Mouse (Mus musculus) forebrain, embryonic 11.5 days (tissue): ENCODE data around the gene Best2. TPM values are rescaled to one million over a fixed set of nuclear protein-coding genes. Genes with fewer than 3 reads are reported as not detected.

Experiments
- ATAC-seq: fragments of 200-750 bp; cut with Nextera tagmentation; replicated peaks from 2 replicates; pipeline ENCODE4 v1.8.0; 2017; ENCODE audit warnings: moderate TSS enrichment; ENCODE audit not compliant: low FRiP score
- DNase-seq: peaks from one replicate; pipeline ENCODE4 v3.0.0-alpha.2; 2017; ENCODE audit warnings: low spot score
- H3K27ac ChIP-seq: fragments of 300-500 bp; sonication (generic); 2 replicates; pipeline ENCODE4 v1.5.1; 2014; ENCODE audit warnings: low read depth, low read length
- H3K27me3 ChIP-seq: fragments of 300-500 bp; sonication (generic); 2 replicates; pipeline ENCODE4 v1.6.1; 2014; ENCODE audit warnings: mild to moderate bottlenecking, low read length, mixed read lengths; ENCODE audit not compliant: control insufficient read depth, insufficient read depth
- H3K36me3 ChIP-seq: fragments of 300-500 bp; sonication (generic); 2 replicates; pipeline ENCODE4 v1.6.1; 2014; ENCODE audit warnings: mild to moderate bottlenecking, low read length, moderate library complexity, mixed read lengths; ENCODE audit not compliant: control insufficient read depth, insufficient read depth
- H3K4me1 ChIP-seq: fragments of 300-500 bp; sonication (generic); replicated peaks from 2 replicates; pipeline ENCODE4 v1.6.1; 2014; ENCODE audit warnings: low read length, mixed read lengths; ENCODE audit not compliant: control insufficient read depth, insufficient read depth
- H3K4me2 ChIP-seq: fragments of 300-500 bp; sonication (generic); 2 replicates; pipeline ENCODE4 v1.6.1; 2014; ENCODE audit warnings: low read depth, mild to moderate bottlenecking, low read length, moderate library complexity, mixed read lengths; ENCODE audit not compliant: severe bottlenecking
- H3K4me3 ChIP-seq: fragments of 300-500 bp; sonication (generic); 2 replicates; pipeline ENCODE4 v1.5.1; 2014; ENCODE audit warnings: low read depth, low read length
- H3K9ac ChIP-seq: fragments of 300-500 bp; sonication (generic); 2 replicates; pipeline ENCODE4 v1.6.1; 2014; ENCODE audit warnings: low read length
- H3K9me3 ChIP-seq: fragments of 300-500 bp; sonication (generic); 2 replicates; pipeline ENCODE4 v1.6.1; 2016; ENCODE audit warnings: low read length, mixed read lengths; ENCODE audit not compliant: control insufficient read depth
- WGBS: fragments of 180-500 bp; shearing (Covaris S2); extraction: QIAGEN DNeasy Blood & Tissue Kit; methylation state at CpG from one replicate; pipeline ENCODE4 v1.1.7; 2014; 5-methylcytosine and 5-hydroxymethylcytosine counted together
- polyA plus RNA-seq: library from polyadenylated mRNA; unstranded; fragments of >200 nt; fragmentation: Nextera tagmentation; extraction: Ambion mirVana; gene quantifications from 2 replicates; pipeline ENCODE4 v1.2.1, GENCODE M21; 2014

The Best2 gene
- polyA plus RNA-seq, 1 experiment from 2014 or later: not detected

- Histone ChIP-seq H3K27ac (peak overlapping the region; percentile 64), H3K4me2 (peak overlapping the region; percentile 91), H3K36me3 (peaks cover 4% of the 10 kb centered on the region; the same call in 1 of the 2 replicates), H3K9me3 (no peaks in the 10 kb centered on the region), H3K4me1 (0 out of 2 replicates have a peak, but pooled peaks cover 7% of the 10 kb centered on the region), H3K27me3 (no peaks in the 10 kb centered on the region), H3K9ac (peak overlapping the region; percentile 93), H3K4me3 (peak overlapping the region; percentile 80)
- no peak for DNase-seq
- ATAC-seq: peak; percentile 34
- 0% methylated on average over 9 of the region's 9 CpGs for WGBS
Observed at GRCm38 (mm10) chr8:85036381-85036717, 22.0 kb upstream of the Best2 start.

- ATAC-seq: 0 out of 2 replicates have a peak, but pooled peaks have one; percentile 0
- H3K4me2 ChIP-seq: peak overlapping the region; percentile 91
- peaks cover 4% of the 10 kb centered on the region; the same call in 1 of the 2 replicates for H3K36me3 ChIP-seq
- no peak for DNase-seq
- peak overlapping the region; percentile 80 for H3K4me3 ChIP-seq
- H3K27ac ChIP-seq: peak overlapping the region; percentile 64
- H3K9me3 ChIP-seq: no peaks in the 10 kb centered on the region
- 2% methylated on average over 15 of the region's 15 CpGs for WGBS
- H3K27me3 ChIP-seq: no peaks in the 10 kb centered on the region
- 0 out of 2 replicates have a peak, but pooled peaks cover 7% of the 10 kb centered on the region for H3K4me1 ChIP-seq
- H3K9ac ChIP-seq: peak overlapping the region; percentile 93
Observed at GRCm38 (mm10) chr8:85035728-85036310, 21.5 kb upstream of the Best2 start.

- H3K4me3 ChIP-seq: peak overlapping the region; percentile 80
- peak overlapping the region; percentile 91 for H3K4me2 ChIP-seq
- H3K27me3 ChIP-seq: no peaks in the 10 kb centered on the region
- ATAC-seq (no peak), DNase-seq (no peak)
- no peaks in the 10 kb centered on the region for H3K9me3 ChIP-seq
- H3K4me1 ChIP-seq: 0 out of 2 replicates have a peak, but pooled peaks cover 7% of the 10 kb centered on the region
- H3K27ac ChIP-seq: no peak overlapping the region
- 10% methylated on average over 12 of the region's 12 CpGs for WGBS
- peaks cover 5% of the 10 kb centered on the region; the same call in 1 of the 2 replicates for H3K36me3 ChIP-seq
- H3K9ac ChIP-seq: peak overlapping the region; percentile 93
Observed at GRCm38 (mm10) chr8:85035165-85035727, 20.9 kb upstream of the Best2 start.

GRCm38 (mm10) chr8:85034764-85035163 is 20.4 kb upstream of the Best2 start:
- peak overlapping the region; percentile 91 for H3K4me2 ChIP-seq
- H3K4me3 ChIP-seq: peak overlapping the region; percentile 80
- no peak overlapping the region for H3K27ac ChIP-seq
- no peak for ATAC-seq
- 0 out of 2 replicates have a peak, but pooled peaks cover 7% of the 10 kb centered on the region for H3K4me1 ChIP-seq
- H3K36me3 ChIP-seq: peaks cover 8% of the 10 kb centered on the region; the same call in 1 of the 2 replicates
- no peaks in the 10 kb centered on the region for H3K9me3 ChIP-seq
- DNase-seq: peak; percentile 85
- 3% methylated on average over 13 of the region's 13 CpGs for WGBS
- no peak overlapping the region; the same call in 1 of the 2 replicates for H3K9ac ChIP-seq
- no peaks in the 10 kb centered on the region for H3K27me3 ChIP-seq

- H3K27me3 ChIP-seq: no peaks in the 10 kb centered on the region
- H3K4me3 ChIP-seq: no peak overlapping the region
- no peaks in the 10 kb centered on the region for H3K9me3 ChIP-seq
- 73% methylated on average over 1 of the region's 1 CpGs for WGBS
- H3K27ac ChIP-seq: no peak overlapping the region
- H3K4me2 ChIP-seq: no peak overlapping the region
- peaks cover 10% of the 10 kb centered on the region; the same call in 1 of the 2 replicates for H3K36me3 ChIP-seq
- no peak for DNase-seq
- H3K4me1 ChIP-seq: peaks cover 5% of the 10 kb centered on the region; the same call in 1 of the 2 replicates
- ATAC-seq: no peak
- no peak overlapping the region for H3K9ac ChIP-seq
Observed at GRCm38 (mm10) chr8:85033867-85034266, 19.5 kb upstream of the Best2 start.

- H3K27ac ChIP-seq: no peak overlapping the region
- DNase-seq (no peak), ATAC-seq (no peak)
- 88% methylated on average over 4 of the region's 4 CpGs for WGBS
- peaks cover 10% of the 10 kb centered on the region; the same call in 1 of the 2 replicates for H3K36me3 ChIP-seq
- H3K4me2 ChIP-seq: no peak overlapping the region
- H3K27me3 ChIP-seq: no peaks in the 10 kb centered on the region
- peaks cover 12% of the 10 kb centered on the region; the same call in 1 of the 2 replicates for H3K4me1 ChIP-seq
- no peaks in the 10 kb centered on the region for H3K9me3 ChIP-seq
- no peak overlapping the region for H3K4me3 ChIP-seq
- no peak overlapping the region for H3K9ac ChIP-seq
Observed at GRCm38 (mm10) chr8:85032622-85033311, 18.4 kb upstream of the Best2 start.

GRCm38 (mm10) chr8:85029271-85029670 is 14.9 kb upstream of the Best2 start:
- Histone ChIP-seq H3K9ac (no peak overlapping the region), H3K27me3 (no peaks in the 10 kb centered on the region), H3K9me3 (no peaks in the 10 kb centered on the region), H3K27ac (no peak overlapping the region), H3K4me3 (no peak overlapping the region), H3K4me1 (peaks cover 15% of the 10 kb centered on the region; the same call in 1 of the 2 replicates), H3K4me2 (no peak overlapping the region), H3K36me3 (peaks cover 10% of the 10 kb centered on the region; the same call in 1 of the 2 replicates)
- WGBS: 91% methylated on average over 14 of the region's 14 CpGs
- DNase-seq: peak; percentile 50
- no peak for ATAC-seq

- Histone ChIP-seq H3K4me3 (peak overlapping the region; percentile 98), H3K36me3 (peaks cover 15% of the 10 kb centered on the region; the same call in 1 of the 2 replicates), H3K27me3 (no peaks in the 10 kb centered on the region), H3K9me3 (no peaks in the 10 kb centered on the region), H3K4me2 (peak overlapping the region; percentile 80), H3K4me1 (peaks cover 18% of the 10 kb centered on the region), H3K9ac (peak overlapping the region; percentile 99), H3K27ac (no peak overlapping the region)
- ATAC-seq (no peak), DNase-seq (no peak)
- WGBS: 25% methylated on average over 2 of the region's 2 CpGs
Observed at GRCm38 (mm10) chr8:85027922-85028321, 13.6 kb upstream of the Best2 start.
